Mouse (Mus musculus): ENCODE data around the gene Atxn2l. TPM values are rescaled to one million over a fixed set of nuclear protein-coding genes. Genes with fewer than 3 reads are reported as not detected.

Gene Atxn2l
- polyA plus RNA-seq, 1 experiment from 2014 or later = 52.4 TPM

DNA sequence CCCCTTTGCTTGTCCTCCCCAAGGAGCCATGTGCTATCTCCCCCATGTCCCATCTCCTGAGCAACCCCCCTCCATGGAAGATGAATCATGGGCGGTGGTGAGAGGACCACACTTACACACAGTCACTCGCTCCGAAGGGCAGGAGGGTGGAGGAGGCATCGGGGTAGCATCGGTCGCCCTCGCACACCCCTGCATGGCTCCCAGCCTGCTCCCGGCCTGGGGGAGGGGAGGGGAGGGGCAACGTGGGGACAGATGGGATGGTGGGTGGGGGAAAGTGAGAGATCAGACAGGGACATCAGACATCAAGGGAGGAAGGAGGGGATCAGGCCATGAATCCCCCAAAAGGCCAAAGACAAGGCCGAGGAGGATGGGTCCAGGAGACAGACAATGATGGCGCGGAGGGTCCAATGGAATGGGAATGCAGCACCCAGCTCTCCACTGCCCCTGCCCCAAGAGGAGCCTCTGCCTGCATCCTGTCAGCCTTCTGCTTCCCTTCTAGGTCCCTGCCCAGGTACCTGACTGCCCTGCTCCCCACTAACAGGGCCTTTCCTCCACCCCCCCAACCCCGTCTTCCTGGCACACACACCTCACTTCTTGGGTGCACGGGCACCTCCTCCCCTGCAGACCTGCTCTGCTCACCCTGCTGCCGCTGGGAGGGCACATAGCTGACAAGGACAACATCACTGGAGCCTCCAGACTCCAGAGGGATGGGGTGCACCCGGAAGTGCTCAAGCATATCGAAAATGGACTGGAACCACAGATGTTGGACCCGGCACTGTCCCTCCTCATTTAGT is 35.2 kb downstream of the Atxn2l start:
- peaks cover 4% of the 10 kb centered on the region for H3K4me1 ChIP-seq
- H3K9ac ChIP-seq = no peak overlapping the region
- H3K27ac ChIP-seq = no peak overlapping the region
- no peak overlapping the region for H3K4me2 ChIP-seq
- no peak overlapping the region for H3K4me3 ChIP-seq
- H3K9me3 ChIP-seq (replicated peaks) = no peaks in the 10 kb centered on the region
- H3K36me3 ChIP-seq (ENCODE audit: poor library complexity, severe bottlenecking) = peaks cover 71% of the 10 kb centered on the region
- ATAC-seq = no peak
- H3K27me3 ChIP-seq = no peaks in the 10 kb centered on the region
- WGBS = 94% methylated on average over 17 of the region's 18 CpGs

DNA sequence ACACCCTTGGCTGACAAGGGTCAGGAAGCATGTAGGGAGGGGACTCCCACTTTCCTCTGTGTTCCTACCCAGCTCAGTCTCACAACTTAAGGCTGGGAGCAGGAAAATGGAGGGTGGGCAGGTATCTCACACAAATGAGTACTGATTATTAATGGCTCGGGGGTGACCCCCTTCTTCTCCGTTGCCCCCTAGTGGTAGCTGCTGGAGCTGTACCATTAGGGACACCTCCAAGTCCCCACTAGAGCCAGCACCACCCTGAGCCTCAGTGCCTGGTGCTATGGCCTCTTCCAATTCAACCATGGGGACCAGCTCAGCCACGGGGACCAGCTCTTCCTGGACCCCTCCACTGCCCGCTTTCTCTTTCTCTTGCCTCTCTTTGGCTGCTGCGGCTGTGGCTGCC is 36.0 kb downstream of the Atxn2l start:
- ATAC-seq = 0 out of 2 replicates have a peak, but pooled peaks have one; percentile 21
- Histone ChIP-seq H3K36me3 (ENCODE audit: poor library complexity, severe bottlenecking) (peaks cover 64% of the 10 kb centered on the region), H3K4me2 (no peak overlapping the region), H3K9ac (no peak overlapping the region), H3K9me3 (replicated peaks) (no peaks in the 10 kb centered on the region), H3K4me1 (no peaks in the 10 kb centered on the region), H3K4me3 (no peak overlapping the region), H3K27me3 (no peaks in the 10 kb centered on the region), H3K27ac (no peak overlapping the region)
- WGBS = 67% methylated on average over 5 of the region's 5 CpGs

DNA sequence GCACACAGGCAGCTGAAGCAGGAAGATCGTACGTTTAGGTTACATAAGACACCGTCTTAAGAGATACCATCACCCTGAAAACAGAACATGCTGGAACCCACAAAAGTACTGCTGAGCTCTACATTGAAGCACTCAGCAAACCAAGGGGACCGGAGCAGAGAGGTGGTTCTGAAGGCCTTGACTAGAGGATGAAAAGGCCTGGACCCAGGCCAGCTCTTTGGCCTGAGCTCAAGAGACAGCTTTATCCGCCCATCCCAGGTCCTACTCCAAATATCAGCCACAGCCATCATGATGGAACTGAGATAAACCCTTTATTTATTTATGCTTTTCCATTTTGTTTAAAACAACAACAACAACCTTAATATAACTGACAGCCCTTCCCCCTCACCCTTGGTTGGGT is 36.5 kb downstream of the Atxn2l start:
- Histone ChIP-seq H3K9me3 (replicated peaks) (no peaks in the 10 kb centered on the region), H3K36me3 (ENCODE audit: poor library complexity, severe bottlenecking) (peaks cover 58% of the 10 kb centered on the region), H3K9ac (no peak overlapping the region), H3K27me3 (no peaks in the 10 kb centered on the region), H3K4me1 (no peaks in the 10 kb centered on the region), H3K27ac (no peak overlapping the region), H3K4me2 (no peak overlapping the region), H3K4me3 (no peak overlapping the region)
- ATAC-seq = no peak
- WGBS = 92% methylated on average over 5 of the region's 5 CpGs

DNA sequence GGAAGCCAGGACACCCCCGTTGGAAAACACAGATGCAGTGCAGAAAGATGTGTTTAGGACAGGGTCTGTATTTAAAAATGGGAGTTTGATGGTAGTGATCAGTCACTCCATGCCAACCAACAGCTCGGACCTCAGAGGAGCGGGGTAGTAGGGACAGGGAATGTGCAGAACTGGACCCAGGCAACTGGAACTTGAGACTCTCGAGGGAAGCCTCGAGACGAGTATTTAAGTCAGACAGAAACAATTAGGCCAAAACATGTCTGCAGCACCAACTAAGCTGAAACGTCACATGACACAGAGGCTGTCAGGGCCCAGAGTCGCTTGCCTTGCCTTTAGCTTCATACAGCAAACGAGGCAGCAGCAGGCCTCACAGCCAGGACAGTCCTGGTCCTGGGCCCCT is 37.1 kb downstream of the Atxn2l start:
- peaks cover 52% of the 10 kb centered on the region for H3K36me3 ChIP-seq (ENCODE audit: poor library complexity, severe bottlenecking)
- no peaks in the 10 kb centered on the region for H3K9me3 ChIP-seq (replicated peaks)
- H3K9ac ChIP-seq = no peak overlapping the region
- H3K27me3 ChIP-seq = no peaks in the 10 kb centered on the region
- H3K4me2 ChIP-seq = no peak overlapping the region
- 78% methylated on average over 9 of the region's 9 CpGs for WGBS
- no peaks in the 10 kb centered on the region for H3K4me1 ChIP-seq
- H3K4me3 ChIP-seq = no peak overlapping the region
- H3K27ac ChIP-seq = no peak overlapping the region
- no peak for ATAC-seq

GRCm38 (mm10) chr7:126465246-126466030 is 37.8 kb downstream of the Atxn2l start:
- H3K27ac ChIP-seq = no peak overlapping the region; the same call in 1 of the 2 replicates

GRCm38 (mm10) chr7:126464836-126465235 is 38.4 kb downstream of the Atxn2l start:
- no peak overlapping the region for H3K27ac ChIP-seq
- WGBS = 37% methylated on average over 5 of the region's 5 CpGs
- ATAC-seq = no peak

More at GRCm38 (mm10) chr7:126465246-126466030, 37.8 kb downstream of the Atxn2l start:
- Histone ChIP-seq H3K36me3 (ENCODE audit: poor library complexity, severe bottlenecking) (peaks cover 45% of the 10 kb centered on the region), H3K9ac (no peak overlapping the region), H3K27me3 (no peaks in the 10 kb centered on the region), H3K9me3 (replicated peaks) (no peaks in the 10 kb centered on the region), H3K4me1 (no peaks in the 10 kb centered on the region), H3K4me2 (no peak overlapping the region), H3K4me3 (no peak overlapping the region)
- ATAC-seq = no peak
- 59% methylated on average over 7 of the region's 7 CpGs for WGBS

DNA sequence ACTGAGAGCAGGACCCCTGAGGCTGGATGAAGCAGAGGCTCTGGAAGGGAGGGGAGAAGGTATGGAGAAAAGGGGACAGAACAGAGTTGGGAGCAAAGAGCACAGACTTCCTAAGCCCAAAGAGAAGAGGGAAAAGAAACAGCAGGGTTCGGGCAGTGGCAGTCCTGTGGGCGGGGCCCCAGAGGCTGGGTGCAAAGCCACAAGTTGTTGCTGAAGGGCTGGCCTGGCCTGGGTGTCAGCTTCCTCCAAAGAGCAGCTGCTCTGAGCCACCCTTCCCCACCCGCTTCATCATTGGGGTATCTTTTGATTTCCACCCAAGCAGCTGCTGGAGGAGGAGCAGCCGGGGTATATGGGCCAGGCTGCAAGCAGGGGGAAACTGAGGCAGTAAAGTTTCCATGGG is 39.1 kb downstream of the Atxn2l start:
- whole genome bisulfite sequencing = 53% methylated on average over 4 of the region's 4 CpGs
- Histone ChIP-seq H3K4me1 (no peaks in the 10 kb centered on the region), H3K9me3 (replicated peaks) (no peaks in the 10 kb centered on the region), H3K9ac (no peak overlapping the region), H3K27me3 (no peaks in the 10 kb centered on the region), H3K4me2 (no peak overlapping the region), H3K36me3 (ENCODE audit: poor library complexity, severe bottlenecking) (peaks cover 32% of the 10 kb centered on the region), H3K27ac (no peak overlapping the region), H3K4me3 (no peak overlapping the region)
- no peak for ATAC-seq

More at GRCm38 (mm10) chr7:126464836-126465235, 38.4 kb downstream of the Atxn2l start:
- Histone ChIP-seq H3K4me2 (no peak overlapping the region), H3K9ac (no peak overlapping the region), H3K4me3 (no peak overlapping the region), H3K36me3 (ENCODE audit: poor library complexity, severe bottlenecking) (peaks cover 39% of the 10 kb centered on the region), H3K9me3 (replicated peaks) (no peaks in the 10 kb centered on the region), H3K27me3 (no peaks in the 10 kb centered on the region), H3K4me1 (no peaks in the 10 kb centered on the region)

DNA sequence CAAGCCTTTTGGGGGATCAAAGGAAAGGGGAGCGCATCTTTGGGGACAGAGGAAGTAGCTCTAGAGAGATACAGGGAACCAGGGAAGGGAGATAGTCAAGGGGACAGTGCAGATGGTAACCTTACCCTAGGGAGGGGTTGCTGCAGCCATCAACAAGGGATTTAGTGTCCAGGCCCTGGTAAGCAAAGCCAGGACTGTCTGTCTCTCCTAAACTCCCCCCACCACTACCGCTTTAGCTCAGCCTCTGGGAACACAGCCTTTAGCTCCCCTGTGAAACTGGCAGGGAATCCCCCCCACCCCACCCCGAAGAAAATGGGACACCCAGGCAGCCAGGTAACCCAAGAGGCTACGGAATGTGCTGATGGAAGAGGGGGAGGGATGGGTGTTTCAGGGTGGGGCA is 39.7 kb downstream of the Atxn2l start:
- Histone ChIP-seq H3K4me1 (no peaks in the 10 kb centered on the region), H3K27ac (no peak overlapping the region), H3K4me3 (no peak overlapping the region), H3K27me3 (no peaks in the 10 kb centered on the region), H3K4me2 (no peak overlapping the region), H3K36me3 (ENCODE audit: poor library complexity, severe bottlenecking) (peaks cover 27% of the 10 kb centered on the region), H3K9ac (no peak overlapping the region), H3K9me3 (replicated peaks) (no peaks in the 10 kb centered on the region)
- no peak for ATAC-seq
- 59% methylated on average over 4 of the region's 4 CpGs for WGBS

DNA sequence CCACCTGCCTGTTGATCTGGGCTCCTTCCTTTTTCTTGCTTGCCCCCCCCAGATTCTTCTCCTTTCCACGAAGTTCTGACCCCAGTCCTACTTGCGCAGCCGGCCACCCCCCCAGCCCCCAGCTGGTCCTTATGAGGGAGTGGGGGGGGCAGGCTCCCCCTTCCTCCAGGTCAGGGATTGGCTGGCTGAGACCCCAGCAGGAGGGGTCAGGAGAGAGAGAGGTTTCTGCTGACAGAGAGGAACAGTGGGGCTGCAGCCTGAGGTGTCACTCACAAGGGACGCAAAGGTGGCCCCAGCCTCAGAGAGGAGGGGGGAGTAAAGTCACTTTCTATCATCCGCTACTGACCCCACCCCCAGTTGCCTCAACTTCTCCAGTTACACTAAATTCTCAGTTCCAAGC is 40.2 kb downstream of the Atxn2l start, which contains the start of gene Atp2a1:
TSS of gene Atp2a1 (minus strand) at position 105 of the 400 bp plus-strand sequence.
- Histone ChIP-seq H3K9ac (peak within 1 kb of the TSS; percentile 40), H3K4me1 (no peaks in the 10 kb centered on the region), H3K27ac (no peak within 1 kb of the TSS), H3K9me3 (replicated peaks) (no peaks in the 10 kb centered on the region), H3K27me3 (no peaks in the 10 kb centered on the region), H3K4me2 (no peak within 1 kb of the TSS), H3K36me3 (ENCODE audit: poor library complexity, severe bottlenecking) (peaks cover 21% of the 10 kb centered on the region), H3K4me3 (no peak within 1 kb of the TSS)
- 45% methylated on average over 5 of the region's 5 CpGs for WGBS
- no peak for ATAC-seq

GRCm38 (mm10) chr7:126461626-126462025 is 41.6 kb downstream of the Atxn2l start:
- H3K27me3 ChIP-seq = no peaks in the 10 kb centered on the region
- no peak for ATAC-seq
- peaks cover 7% of the 10 kb centered on the region; the same call in 1 of the 2 replicates for H3K36me3 ChIP-seq (ENCODE audit: poor library complexity, severe bottlenecking)
- H3K9me3 ChIP-seq (replicated peaks) = no peaks in the 10 kb centered on the region
- no peaks in the 10 kb centered on the region for H3K4me1 ChIP-seq
- 69% methylated on average over 3 of the region's 3 CpGs for WGBS
- no peak overlapping the region for H3K27ac ChIP-seq
- no peak overlapping the region for H3K4me2 ChIP-seq
- H3K9ac ChIP-seq = no peak overlapping the region; the same call in 1 of the 2 replicates
- no peak overlapping the region for H3K4me3 ChIP-seq

GRCm38 (mm10) chr7:126460623-126461399 is 42.4 kb downstream of the Atxn2l start:
- H3K9ac ChIP-seq = no peak overlapping the region
- 50% methylated on average over 10 of the region's 10 CpGs for WGBS
- no peak for ATAC-seq
- H3K9me3 ChIP-seq (replicated peaks) = no peaks in the 10 kb centered on the region
- no peaks in the 10 kb centered on the region for H3K27me3 ChIP-seq
- no peak overlapping the region for H3K4me2 ChIP-seq
- H3K4me1 ChIP-seq = no peaks in the 10 kb centered on the region
- H3K36me3 ChIP-seq (ENCODE audit: poor library complexity, severe bottlenecking) = no peaks in the 10 kb centered on the region
- no peak overlapping the region for H3K4me3 ChIP-seq
- no peak overlapping the region for H3K27ac ChIP-seq

Data from forebrain, embryonic 13.5 days (tissue).